Mouse (Mus musculus): ENCODE data around the gene Mmp23. TPM values are rescaled to one million over a fixed set of nuclear protein-coding genes. Genes with fewer than 3 reads are reported as not detected.
A peak's percentile ranks its signal among the peaks of the same experiment; 100 is the strongest.

Gene Mmp23
- total RNA-seq, 2 experiments from 2014 or later, result 24.9 to 25.9 TPM

DNA sequence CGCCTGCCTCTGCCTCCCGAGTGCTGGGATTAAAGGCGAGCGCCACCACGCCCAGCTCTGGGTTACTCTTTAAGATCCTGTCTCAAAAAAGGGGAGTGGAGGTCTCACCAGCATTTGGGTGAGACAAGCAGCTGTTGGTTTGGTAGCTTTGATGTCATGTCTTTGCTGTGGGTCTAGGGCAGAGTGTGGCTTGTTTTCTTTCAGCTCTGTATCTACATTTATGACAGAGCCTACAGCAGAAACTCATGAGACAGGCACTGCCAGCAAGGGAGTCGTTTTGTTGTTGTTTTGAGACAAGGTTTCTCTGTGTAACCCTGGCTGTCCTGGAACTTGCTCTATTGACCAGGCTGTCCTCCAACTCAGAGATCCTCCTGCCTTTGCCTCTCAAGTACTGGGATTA lies 49.4 kb downstream of the Mmp23 start:
- intact Hi-C loops (cut with DNase I), result no loop called here

DNA sequence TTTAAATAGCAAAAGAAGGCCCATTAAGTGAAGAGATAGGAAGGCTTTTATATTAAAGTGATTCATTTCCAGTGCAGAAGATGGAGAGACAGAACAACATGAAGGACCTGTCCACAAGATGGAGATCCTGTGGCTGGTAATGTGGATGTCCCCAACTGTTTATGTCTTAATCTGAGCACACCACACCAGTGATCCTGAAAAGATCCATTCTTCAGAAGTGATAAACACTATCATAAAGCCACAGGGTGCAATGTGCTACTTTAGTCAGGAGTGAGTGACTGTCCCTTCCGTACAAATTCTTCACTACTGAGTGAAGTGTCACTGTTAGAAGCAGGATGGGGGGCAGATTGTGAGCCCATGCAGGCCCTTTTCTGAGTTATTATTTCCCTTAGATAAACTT lies 50.4 kb downstream of the Mmp23 start:
- intact Hi-C loops (cut with DNase I), result no loop called here
- DNase-seq, result no peak

More for the DNA sequence above, 49.4 kb downstream of the Mmp23 start:
- no peak for DNase-seq

DNA sequence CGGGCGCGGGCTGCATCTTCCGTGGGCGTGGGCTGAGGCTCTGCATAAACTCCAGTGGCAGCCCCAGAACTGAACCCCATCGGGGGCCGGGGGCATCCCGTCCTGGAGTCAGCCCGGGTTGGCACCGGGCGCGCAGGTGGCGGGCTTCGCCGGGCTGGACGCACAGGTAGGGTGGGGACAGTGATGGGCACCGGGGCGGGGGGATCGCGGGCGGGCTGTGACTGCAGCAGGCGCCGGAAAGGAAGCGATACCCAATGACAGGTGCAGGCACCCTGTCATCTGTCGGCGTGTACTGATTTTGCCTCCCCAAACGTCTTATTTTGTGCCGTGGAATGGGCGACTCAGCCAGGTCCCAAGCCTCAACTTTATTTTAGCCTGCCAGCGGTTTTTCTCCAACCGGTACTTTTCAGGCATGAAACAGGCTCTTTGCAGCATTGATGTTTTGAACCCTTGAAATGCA lies 51.2 kb downstream of the Mmp23 start:
- intact Hi-C loops (cut with DNase I), result no loop called here

DNA sequence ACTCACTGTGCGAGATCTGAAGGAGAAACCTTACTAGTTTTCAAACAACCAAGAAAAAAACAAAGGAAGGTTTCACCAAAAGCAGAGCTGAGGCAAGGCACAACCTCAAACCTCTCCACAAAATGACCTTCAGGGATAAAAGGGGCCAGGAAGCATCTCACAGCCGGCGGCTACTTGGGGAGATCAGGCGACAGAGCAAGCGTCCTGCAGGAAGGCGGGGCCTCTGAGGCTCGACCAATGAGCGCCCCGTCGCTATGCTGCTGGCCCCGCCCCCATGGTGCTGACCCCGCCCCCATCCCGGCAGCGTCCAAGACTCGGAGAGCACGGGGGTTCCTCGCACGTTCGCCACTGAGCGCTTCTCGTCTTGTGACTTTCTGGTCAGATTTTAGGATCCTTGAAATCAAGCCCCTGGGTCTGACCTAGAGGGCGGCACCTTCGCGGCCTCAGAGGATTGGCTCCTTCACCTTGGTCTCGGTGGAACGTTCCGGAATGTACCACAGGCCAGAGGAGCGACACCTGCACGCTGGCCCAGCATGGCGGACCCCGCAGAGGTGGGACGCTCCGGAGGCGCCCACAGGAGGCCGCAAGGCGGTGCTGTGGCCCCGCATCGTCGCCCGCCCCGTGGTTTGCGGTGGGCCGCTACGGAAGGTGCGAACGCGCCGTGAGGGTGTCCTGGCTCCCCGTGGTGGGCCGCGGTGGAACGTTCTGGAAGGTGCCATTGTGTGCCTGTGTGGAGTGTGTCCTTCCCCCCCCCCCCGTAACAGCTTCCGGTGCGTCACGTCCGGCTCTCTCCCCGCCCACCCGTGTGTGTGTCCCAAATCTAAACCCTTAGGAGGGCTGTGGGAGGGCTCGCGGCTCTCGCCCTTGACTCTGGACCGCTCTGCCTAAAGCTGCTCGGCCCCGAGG lies 51.8 kb downstream of the Mmp23 start, which contains the start of gene Slc35e2:
Gene Slc35e2, plus strand, starts transcription at position 326 of the 906 bp plus-strand sequence.
- intact Hi-C loops (cut with DNase I), result no loop called here
- DNase-seq, result peak; percentile 95

More for the DNA sequence above, 51.2 kb downstream of the Mmp23 start:
- no peak for DNase-seq

Other genes with a start within 250 kb of the Mmp23 start
- under 1 TPM; 0.30 to 0.34 TPM for gene Cfap74, start 244.2 kb downstream of the Mmp23 start, total RNA-seq (2021)
- gene Tmem52, start 184.3 kb downstream of the Mmp23 start, total RNA-seq (2021), result 1 to 10 TPM in 1 of 2 experiments, not detected in 1; 2.2 TPM
- gene Gnb1, start 162.0 kb downstream of the Mmp23 start, total RNA-seq (2021), result 100 to 1,000 TPM; 309 to 321 TPM
- gene Nadk, start 91.0 kb downstream of the Mmp23 start, total RNA-seq (2021), result 10 to 100 TPM; 34.8 to 42.4 TPM
- 10 to 100 TPM; 12.2 to 13.1 TPM for gene Slc35e2, start 52.0 kb downstream of the Mmp23 start, total RNA-seq (2021)
- gene Cdk11b, start 28.5 kb downstream of the Mmp23 start, total RNA-seq (2021), result 10 to 100 TPM; 28.5 to 30.1 TPM
- gene Gm10563, start 8.0 kb downstream of the Mmp23 start, total RNA-seq (2021), result not detected
- gene Mib2, start 15.8 kb upstream of the Mmp23 start, total RNA-seq (2021), result 10 to 100 TPM; 21.9 to 22.5 TPM
- 1 to 10 TPM; 2.9 to 4.3 TPM for gene Fndc10, start 41.0 kb upstream of the Mmp23 start, total RNA-seq (2021)
- gene Ssu72, start 51.4 kb upstream of the Mmp23 start, total RNA-seq (2021), result 10 to 100 TPM; 58.3 to 59.2 TPM
- gene Tmem240, start 81.4 kb upstream of the Mmp23 start, total RNA-seq (2021), result under 1 TPM; 0.47 to 0.69 TPM
- gene Atad3a, start 107.7 kb upstream of the Mmp23 start, total RNA-seq (2021), result 10 to 100 TPM; 67.1 to 73.1 TPM
- gene Vwa1, start 121.3 kb upstream of the Mmp23 start, total RNA-seq (2021), result 10 to 100 TPM; 14.0 to 15.8 TPM
- gene Tmem88b, start 132.5 kb upstream of the Mmp23 start, total RNA-seq (2021), result 1 to 10 TPM; 2.0 to 2.3 TPM
- not detected for gene Ankrd65, start 137.1 kb upstream of the Mmp23 start, total RNA-seq (2021)
- gene Mrpl20, start 149.5 kb upstream of the Mmp23 start, total RNA-seq (2021), result 10 to 100 TPM; 77.2 to 83.5 TPM
- gene Ccnl2, start 159.1 kb upstream of the Mmp23 start, total RNA-seq (2021), result 10 to 100 TPM; 49.9 to 50.6 TPM
- gene Aurkaip1, start 177.9 kb upstream of the Mmp23 start, total RNA-seq (2021), result 10 to 100 TPM; 84.8 to 91.3 TPM
- 10 to 100 TPM; 66.0 to 66.1 TPM for gene Mxra8, start 186.3 kb upstream of the Mmp23 start, total RNA-seq (2021)
- gene Dvl1, start 194.0 kb upstream of the Mmp23 start, total RNA-seq (2021), result 10 to 100 TPM; 35.3 to 36.0 TPM
- under 1 TPM; 0.20 to 0.34 TPM for gene Tas1r3, start 210.0 kb upstream of the Mmp23 start, total RNA-seq (2021)
- gene Cptp, start 216.1 kb upstream of the Mmp23 start, total RNA-seq (2021), result 10 to 100 TPM in 1 of 2 experiments, 1 to 10 TPM in 1; 7.9 to 10.6 TPM
- 10 to 100 TPM; 16.6 to 20.9 TPM for gene Ints11, start 216.2 kb upstream of the Mmp23 start, total RNA-seq (2021)
- gene Pusl1, start 238.4 kb upstream of the Mmp23 start, total RNA-seq (2021), result 10 to 100 TPM; 18.1 to 19.1 TPM
- gene Acap3, start 238.4 kb upstream of the Mmp23 start, total RNA-seq (2021), result 10 to 100 TPM; 20.3 to 21.7 TPM